Mouse (Mus musculus) skeletal muscle tissue, adult 2 months (tissue): ENCODE results near the gene Tnfrsf1a.

Experiments
- DNase-seq: peaks from one replicate; pipeline ENCODE4 v3.0.0-alpha.2; 2012; ENCODE audit warnings: low read depth, low spot score

Gene Tnfrsf1a

DNA sequence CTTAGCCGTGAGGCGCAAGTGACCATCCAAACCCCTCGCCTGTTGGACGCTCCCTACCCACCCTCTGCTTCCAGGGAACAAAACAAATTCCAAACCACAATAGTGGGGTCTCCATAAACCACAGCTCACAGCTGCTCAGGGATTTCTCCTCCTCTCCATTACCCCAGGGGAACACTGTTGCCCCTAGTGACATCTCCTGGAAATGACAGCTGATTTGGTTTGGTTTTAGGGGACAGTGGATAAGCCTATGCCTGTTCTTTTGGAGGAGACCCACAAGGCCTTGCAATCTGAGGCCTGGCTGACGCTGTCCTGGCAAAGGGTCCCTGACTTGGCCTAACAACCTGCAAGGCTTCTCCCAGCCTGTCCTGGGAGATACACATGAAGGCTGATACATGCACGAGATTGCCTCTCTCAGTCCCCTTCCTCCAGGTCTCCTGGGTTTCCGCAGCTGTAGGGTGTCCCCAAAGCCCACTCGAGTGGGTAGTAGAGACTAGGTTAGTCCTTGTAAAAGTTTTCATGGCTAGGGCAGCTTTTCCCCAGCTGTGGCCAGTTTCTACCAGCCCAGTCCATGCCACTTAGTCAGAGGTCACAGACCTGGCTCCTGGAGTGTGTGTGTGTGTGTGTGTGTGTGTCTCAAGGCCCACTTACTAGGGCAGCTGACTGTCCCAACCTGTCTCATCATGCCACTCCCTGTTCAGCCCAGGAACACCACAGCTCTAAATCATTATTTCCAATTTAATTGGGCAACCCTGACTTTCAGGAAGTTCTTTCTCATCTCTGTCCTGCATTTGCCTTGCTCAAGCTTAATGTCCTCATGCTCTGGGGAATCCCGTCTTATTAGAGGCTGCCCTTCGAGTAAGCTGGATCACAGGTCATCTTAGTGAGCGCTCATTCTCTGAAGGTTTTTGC is 36.2 kb downstream of the Tnfrsf1a start:
- no peak for DNase-seq

DNA sequence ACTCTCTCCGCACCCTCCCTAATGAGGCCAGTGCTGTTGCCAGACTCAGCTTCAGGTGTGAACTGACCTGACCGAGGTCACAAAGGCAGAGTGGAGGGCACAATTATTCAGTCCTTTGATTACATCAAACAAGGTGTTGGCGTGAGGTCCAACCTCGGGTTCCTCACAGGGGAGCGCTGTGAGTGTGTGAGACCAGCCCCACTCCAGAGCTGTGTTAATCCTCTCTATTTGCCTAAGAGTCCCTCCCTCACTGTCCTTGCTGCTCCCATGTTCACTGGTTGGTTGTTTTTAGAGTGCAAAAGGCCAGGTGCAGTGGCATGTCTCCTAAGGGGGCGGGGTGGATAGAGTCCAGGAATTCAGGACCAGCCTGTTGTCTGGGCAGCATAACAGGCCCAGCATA is 36.9 kb downstream of the Tnfrsf1a start:
- no peak for DNase-seq

DNA sequence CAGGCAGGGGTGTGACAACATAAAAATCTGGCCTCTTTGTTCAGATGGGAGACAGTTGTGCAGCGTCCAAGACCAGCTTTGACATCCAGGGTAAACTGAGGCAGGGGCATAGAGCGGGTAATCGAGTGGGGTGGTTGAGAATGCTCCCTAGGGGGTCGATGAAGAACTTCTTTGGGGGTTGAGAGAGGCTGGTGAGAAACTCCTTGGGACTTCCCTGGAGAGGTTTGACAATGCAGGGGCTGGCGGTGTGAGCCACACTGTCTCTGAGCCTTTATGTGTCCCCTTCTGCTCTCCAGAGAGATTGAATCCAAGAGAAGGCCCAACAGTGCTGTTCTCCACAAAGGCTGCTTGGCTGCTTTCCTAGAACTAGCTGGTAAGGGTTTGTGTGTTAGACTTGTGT is 40.7 kb downstream of the Tnfrsf1a start:
- no peak for DNase-seq

- DNase-seq, result no peak
Measured at GRCm38 (mm10) chr6:125405461-125406382, 56.6 kb downstream of the Tnfrsf1a start.

DNA sequence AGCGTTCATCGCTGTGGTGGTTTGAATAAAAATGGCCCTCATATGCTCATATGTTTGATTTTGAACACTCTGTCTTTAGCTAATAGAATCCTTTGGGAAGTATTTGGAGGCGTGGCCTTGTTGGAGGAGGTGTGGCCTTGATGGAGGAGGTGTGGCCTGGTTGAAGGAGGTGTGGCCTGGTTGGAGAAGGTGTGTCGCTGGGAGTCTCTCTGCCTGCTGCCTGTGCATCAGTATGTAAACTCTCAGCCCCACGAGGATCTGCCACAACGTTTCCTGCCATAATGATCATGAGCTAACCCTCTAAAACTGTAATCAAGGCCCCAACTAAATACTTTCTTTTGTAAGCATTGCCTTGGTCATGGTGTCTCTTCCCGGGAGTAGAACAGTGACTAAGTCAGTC is 58.1 kb downstream of the Tnfrsf1a start:
- no peak for DNase-seq

GRCm38 (mm10) chr6:125407657-125408056 is 58.5 kb downstream of the Tnfrsf1a start:
- no peak for DNase-seq

- DNase-seq, result no peak
Measured at GRCm38 (mm10) chr6:125410551-125410950, 61.4 kb downstream of the Tnfrsf1a start.

DNA sequence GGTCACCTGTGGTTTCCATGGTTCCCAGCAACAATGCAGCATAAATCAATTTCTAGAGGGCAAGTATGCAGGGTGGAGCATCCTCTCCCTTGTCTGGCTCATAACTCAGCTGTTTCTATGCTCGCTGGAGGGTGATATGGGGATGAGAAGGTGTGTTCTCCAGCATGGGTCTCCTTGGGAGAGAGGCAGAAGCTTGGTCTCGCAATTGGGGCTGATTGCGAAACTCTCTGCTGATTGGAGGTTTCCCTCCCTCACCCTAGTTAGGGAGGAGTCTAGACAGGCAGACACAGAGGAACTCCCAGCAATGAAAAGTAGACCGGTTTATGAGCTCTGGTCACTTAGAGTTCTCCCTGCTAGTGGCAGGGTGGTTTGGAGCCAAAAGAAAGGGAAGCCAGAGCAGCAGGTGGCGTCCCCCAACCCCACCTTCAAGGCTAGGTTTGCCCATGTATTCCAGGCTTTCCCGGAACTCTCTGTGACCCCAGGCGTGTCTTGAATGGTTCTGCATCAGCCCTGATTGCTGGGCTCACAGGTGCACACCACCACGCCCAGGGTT is 61.9 kb downstream of the Tnfrsf1a start:
- DNase-seq, result peak; percentile 40

DNA sequence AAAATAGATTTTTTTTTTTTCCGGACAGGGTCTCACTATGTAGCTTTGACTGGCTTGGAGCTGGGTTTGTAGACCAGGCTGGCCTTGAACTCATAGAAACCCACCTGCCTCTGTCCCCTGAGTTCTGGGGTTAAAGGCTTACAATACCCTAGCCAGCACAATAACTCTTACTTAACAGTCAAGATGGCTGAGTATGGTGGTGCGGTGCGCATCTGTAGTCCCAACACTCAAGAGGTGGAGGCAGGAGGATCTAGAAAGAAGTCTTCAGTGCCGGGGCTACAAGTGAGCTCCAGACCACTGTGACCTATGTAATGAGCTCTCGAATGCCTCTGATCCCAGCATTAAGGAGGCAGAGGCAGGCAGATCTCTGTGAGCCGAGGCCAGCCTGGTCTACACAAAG is 62.5 kb downstream of the Tnfrsf1a start:
- DNase-seq, result no peak
